Mouse (Mus musculus) heart, adult 9 months (tissue): ENCODE results near the gene Mdk.

Experiments
- DNase-seq, 2 experiments: peaks; one replicate each; pipeline ENCODE4 v3.0.0; 2022; ENCODE audit warnings: low spot score in 2 of 2

Gene Mdk

DNA sequence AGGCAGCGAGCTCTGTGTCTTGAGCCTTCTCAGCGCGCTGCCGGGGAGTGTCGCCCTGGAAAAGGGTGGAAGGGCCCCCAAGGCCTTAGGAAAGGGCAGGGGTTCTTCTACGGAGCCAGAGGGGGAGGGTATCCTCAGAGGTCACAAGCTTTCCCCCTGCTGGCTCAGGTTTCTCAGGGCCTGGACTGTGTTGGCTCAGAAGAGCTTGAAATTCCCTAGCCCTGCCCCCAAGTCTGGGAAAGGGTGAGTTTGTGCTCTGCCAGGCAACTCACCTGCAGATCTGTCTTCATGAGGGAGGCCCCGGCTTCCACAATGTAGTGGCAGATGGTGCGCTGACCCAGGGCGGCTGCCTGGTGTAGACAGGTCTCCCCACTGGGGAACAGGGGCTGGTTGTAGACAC is 1.4 kb upstream of the Mdk start:
- DNase-seq = no peak

DNA sequence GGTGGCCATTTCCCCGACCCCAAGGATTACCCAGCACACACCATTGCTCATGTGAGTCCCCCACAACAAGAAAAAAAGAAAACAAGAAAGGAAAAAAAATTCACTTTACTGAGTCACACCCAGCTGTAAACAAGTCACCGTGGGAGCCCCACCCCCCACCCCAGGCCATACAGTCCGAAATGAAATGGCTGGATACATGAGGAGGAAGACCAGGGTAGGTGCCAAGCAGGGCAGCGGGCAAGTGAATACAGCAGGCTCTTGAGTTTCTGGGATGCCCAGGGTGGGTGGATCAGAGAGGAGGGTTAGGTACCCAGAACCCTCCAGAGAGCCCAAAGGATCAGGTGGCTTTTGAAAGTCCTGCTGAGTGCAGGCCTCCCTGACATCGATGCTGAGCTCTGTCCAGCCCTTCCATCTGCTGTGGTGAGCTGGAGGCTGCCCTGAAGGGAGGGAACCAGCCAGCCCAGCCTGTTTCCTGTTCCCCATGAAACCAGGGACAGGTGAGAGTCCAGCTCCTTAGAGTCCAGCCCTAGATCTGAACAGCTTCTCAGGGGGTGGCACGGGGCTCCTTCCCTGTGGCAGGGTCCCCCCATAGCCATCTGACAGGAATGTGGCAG is 747 bp upstream of the Mdk start:
- DNase-seq = no peak

DNA sequence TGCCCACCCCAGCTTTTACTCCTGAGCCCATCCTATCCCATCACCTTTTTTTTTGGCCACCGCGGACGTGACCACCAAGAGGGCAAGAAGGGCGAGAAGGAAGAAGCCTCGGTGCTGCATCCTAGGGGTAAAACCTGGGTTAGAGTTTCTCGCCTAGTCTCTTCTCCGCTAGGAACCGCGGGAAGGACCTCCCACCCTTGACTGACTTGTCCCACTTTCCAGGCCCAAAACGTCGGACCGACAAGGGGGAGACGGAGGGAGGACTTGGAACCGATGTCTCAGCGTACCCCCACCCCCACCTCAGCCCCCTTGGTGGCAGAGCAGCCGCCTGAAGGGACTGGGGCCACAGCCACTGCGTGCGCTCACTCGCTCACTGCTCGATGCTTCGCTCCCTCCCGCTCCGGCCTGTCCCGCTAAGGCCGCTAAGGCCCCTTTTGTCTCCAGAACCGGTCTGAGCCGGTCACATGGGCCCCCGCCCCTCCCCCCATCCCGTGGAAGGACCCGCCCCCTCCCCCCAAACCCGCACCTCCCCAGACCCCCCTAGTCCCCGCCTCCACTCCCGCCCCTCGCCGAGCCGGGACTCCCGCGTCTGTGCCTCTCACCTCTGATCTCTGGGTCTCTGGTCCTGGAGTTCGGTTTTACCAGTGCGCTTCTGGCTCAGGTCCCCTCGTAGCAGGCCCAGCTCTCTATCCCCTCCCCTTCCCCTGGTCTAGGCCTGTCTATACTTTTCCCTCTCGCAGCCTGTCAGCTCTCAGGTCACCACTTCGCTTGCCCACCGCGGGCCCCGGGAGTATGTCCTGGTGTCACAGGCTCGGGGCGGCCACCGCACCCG is 553 bp downstream of the Mdk start:
- DNase-seq = no peak

DNA sequence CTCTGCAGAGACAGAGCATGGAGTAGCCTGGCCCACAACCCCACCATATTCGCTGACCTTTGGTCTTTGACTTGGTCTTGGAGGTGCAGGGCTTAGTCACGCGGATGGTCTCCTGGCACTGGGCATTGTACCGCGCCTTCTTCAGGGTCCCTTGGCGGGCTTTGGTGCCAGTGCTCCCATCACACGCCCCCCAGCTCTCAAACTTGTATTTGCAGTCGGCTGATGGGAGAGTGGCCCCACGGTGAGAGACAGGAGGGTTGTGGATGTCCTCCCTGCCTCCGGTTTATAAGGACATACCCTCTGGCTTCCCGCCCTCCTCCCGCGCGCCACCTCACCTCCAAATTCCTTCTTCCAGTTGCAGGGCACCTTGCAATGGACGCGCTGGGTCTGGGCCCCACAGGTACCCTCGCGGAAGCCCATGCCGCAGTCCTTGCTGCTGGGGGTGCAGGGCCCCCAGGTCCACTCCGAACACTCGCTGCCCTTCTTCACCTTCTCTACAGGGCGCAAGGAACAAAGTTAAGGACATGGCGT is 1.3 kb downstream of the Mdk start:
- DNase-seq = no peak

DNA sequence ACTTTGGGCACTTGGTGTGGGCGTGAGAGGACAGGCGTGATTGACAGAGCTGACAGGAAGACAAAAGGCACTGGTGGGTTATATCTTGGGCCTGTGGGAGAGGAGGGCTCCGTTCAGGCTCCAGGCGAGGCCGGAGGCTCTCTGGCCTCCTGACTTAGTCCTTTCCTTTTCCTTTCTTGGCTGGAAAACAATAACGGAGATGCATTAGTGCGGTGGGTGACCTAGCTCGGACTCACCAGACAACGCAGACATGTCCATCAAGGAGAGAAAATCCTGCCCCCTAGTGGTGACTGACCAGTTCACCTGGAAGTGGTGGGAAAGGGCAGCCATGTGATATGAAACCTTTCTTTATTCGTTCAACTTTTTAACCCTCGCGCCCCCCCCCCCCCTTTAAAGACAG is 2.2 kb downstream of the Mdk start:
- DNase-seq = no peak

DNA sequence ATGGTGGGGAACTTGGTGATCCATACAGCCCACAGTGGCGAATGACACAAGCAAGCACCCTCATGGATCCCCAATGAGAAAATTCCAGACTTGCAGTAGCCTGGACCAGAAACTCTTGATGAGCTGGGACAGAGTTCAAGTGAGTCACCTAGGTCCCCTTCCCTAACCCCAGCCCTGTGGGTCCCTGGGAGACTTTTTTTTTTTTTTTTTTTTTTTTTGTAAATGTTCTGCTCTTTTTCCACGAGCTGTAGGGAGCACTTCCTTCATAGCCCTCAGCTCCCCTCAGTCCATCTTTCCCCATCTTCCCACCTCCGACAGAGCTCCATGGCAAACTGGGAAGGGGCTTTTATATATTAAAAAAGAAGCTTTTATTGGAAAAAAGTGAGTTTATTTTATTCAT is 2.6 kb downstream of the Mdk start:
- DNase-seq = no peak

DNA sequence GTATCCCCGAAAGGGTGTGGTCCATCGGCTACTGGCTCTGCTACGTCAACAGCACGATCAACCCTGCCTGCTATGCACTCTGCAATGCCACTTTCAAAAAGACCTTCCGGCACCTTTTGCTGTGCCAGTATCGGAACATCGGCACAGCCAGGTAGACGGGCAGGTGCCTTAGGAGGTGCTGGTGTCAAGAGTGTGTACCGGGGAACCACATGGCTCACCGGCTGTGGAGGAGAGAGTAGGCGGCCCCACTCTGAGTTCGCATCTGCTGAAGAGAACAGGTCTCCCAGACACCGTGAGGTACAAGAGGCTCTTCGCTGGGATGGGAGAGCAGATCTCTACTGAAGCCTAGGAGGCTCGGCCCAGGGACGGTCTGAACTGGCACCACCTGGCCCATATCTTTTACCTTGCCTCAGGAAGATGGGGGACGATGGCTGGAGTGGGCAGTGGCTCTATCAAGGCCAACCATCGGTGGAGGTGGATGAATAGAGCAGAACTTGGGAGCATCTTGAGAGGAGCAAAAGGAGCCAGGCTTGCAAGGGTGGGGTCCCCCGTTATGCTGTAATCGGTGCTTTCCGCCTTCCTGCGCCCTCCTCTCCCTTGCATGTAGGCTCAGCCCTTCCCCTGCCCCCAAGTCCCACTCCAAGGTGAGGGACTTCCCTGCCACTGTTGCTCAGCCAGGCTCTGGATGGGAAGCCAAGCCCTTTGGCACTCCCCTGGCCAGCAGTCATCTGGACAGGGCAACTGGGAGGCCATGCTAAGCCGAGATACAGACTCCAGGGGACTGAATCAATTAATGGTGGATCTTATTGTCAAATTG is 3.4 kb downstream of the Mdk start:
- no peak for DNase-seq

DNA sequence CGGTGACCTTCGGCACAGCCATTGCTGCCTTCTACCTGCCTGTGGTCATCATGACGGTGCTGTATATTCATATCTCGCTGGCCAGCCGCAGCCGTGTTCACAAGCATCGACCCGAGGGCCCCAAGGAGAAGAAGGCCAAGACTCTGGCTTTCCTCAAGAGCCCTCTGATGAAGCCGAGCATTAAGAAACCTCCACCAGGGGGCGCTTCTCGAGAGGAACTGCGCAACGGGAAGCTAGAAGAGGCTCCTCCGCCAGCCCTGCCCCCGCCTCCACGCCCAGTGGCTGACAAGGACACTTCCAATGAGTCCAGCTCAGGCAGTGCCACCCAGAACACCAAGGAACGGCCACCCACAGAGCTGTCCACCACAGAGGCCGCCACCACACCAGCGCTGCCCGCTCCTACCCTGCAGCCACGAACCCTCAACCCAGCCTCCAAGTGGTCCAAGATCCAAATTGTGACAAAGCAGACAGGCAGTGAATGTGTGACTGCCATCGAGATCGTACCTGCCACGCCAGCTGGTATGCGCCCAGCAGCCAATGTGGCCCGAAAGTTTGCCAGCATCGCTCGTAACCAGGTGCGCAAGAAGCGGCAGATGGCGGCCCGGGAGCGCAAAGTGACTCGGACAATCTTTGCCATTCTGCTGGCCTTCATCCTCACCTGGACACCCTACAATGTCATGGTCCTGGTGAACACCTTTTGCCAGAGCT is 4.1 kb downstream of the Mdk start:
- peak in 1 of 2 experiments; percentile 54 for DNase-seq

DNA sequence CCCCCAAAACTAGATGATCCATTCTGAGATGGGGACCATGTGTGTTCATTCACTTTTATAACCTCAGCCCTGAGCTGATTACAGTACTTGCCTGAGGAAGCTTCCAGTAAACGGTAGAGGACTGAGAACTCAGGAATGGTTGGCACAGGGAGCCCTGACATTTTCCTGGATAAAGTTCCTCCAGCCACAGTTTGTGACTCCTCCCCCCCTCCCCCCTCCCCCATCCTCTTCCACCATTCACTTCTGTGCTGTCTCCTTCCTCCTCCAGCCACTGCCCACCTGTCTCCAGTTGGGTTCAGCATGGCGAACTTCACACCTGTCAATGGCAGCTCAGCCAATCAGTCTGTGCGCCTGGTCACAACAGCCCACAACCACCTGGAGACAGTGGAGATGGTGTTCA is 5.1 kb downstream of the Mdk start, which contains the start of gene Chrm4:
TSS of gene Chrm4 (plus strand) at position 301 of the 400 bp plus-strand sequence.
- no peak for DNase-seq

DNA sequence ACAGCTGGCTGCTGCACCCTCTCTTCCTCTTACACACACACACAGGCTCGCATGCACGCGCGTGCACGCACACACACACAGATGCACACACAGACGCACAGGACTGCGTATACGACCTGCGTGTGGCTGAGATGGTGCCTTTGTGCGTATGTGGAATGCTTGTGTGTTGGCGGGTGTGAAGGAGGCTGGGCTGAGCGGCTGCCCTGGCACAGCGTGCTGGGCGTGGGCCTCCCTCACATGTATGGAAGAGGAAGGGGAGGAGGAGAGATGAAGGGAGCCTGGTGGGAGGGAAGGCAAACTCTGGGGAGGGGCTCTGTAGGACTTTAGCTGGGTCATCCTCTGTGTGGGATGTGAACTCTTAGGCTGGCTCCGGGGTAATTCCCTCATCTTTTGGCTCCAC is 6.7 kb downstream of the Mdk start:
- DNase-seq = no peak

DNA sequence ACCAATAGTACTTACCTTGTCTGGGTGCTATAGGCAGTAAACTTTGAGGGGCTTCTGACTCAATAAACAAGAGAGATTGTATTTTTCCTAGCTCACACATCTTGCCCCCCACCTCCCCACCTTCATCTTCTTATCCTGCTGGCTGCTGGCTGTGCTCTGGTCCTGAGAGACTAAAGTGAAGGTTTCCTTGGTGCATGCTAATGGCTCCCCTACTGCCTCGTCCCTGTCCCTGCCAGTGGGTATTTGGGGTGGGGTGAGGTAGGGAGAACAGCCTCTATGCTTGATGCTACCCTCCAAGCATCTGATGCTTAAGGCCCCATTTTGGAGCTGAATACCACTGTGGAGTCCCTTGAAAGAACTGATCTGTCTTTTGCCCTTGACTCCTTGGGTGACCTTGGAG is 7.4 kb downstream of the Mdk start:
- DNase-seq = no peak

DNA sequence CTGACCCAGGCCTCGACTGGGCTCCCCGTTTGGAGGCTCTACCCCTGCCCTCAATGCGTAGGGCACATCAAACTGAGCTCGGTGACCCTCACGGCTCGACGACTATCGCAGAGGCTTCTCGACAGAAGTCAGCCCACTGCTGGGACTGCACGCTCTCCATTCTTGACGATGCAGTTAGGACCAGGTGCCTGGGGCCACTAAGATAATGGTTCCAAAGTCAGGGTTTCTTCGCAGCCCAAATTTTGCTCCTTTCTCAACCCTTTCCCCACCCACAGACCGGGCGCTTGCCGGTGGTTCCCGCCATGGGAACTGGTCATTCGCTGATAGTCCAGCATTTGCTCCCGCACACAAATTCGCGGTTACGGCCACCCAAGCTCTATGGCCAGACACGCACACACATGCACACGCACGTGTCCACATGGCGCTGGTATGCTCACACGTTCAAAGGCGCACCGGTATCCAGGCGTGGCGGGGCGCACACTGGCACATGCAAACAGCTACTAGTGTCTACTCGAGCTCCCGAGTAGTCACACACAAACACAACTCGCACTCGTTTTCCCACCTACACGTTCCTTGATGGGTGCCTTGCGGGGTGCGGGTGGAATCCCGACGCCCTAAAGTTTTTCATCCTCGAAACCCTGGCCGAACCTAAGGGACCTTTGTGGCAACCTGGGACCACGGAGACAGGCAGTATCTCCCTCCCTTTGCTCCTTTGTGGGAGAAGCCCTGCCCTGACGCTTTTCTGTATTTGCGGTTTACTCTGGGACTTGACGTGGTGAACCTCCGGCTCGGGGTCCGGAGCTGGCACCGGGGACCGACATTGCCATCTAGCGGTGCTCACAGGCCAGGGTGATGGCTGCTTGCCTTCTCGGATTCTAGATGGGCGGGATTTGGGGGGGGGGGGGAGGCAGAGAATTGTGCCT is 8.4 kb downstream of the Mdk start:
- DNase-seq = no peak

DNA sequence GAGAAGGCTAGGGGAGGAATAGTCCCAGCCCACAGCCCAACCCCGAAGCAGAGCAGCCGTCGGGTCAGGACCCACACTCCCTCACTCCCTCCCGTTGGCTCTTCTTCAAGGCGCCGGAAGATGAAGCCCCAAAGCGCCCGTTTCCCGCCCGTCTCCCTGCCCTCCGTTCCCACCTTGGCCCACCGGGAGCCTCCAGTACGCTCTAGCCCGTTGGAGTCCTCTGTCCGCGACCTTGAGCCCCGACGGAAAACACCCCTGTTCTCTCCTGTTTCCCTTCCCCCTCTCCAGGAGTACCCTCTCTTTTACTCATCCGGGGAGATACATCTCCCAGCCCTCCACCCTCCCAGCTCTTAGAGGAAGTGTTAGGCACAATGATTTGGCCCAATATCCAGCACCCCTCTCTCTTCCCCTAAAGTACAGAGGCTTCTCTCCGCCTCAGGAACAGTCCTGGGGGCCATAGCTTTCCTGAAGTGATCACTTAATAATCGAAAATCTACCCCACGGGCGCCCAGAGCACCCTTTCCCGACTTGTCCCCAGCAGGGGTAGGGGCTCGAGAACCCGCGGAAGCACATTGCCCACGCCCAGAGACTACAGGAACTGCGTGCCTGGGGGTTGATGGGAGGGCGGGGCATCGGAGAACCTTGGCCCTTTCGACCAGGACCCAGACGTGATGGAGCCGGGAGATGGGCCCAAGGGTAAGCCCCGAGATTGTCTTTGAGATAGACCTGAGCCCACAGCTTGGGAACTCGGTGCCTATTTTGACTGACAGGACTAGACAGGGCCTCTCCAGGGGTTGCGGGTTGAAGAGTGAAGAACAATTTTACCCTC is 9.3 kb downstream of the Mdk start:
- DNase-seq = no peak

DNA sequence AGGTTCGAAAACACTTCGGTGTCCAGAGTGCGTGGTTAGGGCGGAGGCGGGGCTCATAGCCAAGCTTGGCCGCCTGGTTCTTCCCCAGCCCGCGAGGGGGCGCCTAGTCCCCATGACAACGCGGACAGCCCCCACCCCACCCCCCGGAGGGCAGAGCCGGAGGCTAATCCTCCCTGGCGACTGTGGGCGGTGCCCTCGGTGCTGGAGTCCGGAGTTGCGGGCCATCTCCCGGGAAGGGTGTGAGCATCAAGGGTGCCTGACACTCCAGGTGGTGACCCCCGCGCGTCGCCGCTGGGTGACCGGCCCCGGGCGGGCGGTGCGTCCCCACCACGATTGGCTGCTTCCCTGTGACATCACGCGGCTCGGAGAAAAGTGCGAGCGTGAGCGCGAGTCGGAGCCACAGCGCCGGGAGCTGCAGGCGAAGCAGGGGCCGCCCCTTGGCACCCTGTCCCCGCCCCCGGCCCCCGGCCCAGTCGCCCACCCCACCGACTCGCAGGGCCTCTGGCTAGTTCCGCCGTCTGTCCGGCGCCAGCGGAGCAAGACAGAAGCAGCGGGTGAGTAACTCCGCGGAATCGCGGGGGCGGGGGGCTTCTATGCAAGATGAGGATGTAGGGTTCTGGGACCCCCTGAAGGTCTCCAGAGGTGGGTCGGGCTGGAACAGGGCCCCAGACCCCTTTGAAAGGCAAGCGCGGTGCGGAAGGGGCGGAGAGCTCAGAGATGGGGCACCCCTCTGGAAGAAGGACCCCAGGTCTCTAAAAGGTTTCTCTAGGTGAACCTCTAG is 10.1 kb downstream of the Mdk start:
- no peak for DNase-seq

DNA sequence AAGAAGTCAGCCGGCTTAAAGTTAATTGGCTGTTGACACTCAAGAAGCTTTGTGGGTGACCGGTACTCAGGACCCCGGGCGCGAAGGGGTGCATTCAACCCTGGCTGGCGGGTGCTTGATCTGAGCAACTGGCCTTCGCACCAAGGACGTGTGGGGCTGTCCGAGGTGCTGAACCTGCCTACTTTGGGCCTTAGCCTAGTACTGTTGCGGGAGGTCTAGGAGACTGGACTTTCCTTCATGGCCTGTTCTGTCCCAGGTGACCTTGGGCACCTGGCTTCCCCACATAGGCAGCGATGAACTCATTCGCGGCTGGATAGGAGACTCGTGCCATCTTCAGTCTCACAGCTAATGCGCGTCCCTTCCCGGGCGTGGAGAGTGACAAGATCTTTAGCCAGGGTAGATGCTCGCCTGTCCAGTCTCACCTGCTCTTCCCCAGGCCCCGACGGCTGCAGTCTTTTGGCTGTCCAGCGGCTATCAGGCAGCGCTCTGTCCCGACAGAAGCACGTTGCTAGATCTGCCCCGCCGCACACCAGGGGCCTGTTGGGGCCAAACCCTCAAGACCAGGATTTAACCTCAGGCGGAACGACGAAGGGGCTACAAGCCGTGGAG is 10.8 kb downstream of the Mdk start:
- peak in 1 of 2 experiments; percentile 55 for DNase-seq

DNA sequence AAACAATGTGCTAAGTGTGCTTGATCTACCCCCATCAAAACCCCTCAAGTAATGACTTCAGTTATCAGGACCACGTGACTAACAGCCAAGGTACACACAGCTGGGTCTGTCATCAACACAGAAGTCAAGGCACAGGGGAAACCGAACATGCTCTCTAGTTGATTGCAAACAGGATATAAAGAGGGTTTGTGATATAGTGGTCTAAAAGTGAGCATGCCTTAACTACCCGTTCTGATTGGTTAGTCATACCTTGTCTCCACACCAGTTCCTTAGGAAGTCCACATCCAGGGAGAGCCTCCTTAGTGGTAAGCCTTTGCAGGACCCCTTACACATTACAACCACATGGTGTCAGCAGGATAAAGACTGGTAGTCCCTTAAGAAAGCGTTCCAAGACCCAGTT is 12.0 kb downstream of the Mdk start:
- DNase-seq = no peak

DNA sequence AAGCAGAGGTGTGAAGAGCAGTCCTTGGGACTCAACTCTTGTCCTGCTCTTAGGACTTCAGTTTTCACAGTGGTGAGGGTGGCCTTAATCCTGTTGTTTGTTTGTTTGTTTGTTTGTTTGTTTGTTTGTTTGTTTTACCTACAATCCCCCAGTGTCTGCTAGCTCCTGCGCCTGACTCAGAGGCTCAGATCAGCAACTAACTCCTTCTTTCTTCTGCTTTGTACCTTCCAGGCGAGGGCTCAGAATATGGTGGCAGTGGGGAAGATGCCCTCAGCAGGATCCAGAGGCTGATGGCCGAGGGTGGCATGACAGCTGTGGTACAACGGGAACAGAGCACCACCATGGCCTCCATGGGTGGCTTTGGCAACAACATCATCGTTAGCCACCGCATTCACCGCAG is 15.0 kb downstream of the Mdk start:
- no peak for DNase-seq

DNA sequence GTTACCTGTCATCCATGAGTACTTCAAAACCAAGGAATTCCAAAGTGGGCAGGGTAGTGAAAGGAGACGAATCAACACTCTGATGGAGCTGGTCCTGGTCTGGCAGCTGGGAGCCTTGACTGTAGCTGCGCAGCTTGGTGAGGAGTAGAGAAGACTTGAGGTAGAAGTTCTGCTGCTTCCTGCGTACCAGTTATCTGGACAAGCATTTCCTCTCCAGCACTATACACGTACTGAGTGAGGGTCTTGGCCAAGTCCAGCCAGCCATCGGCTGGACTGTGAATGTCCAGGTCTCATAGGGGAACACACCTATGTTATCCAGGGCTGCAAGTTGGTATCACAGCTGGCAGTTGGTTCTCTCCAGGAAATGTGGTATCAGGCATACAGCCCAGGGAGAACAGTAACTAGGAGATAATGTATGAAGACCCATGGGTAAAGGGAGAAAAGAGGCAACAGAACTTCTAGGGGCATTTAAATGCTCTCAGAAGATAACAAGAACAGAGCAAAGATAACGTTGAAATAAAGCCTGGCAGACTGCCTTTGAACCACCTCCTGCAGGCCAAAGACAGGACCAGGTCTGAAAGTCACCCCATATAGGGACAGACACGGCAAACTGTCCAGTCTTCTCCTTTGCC is 15.6 kb downstream of the Mdk start:
- no peak for DNase-seq
